Comparison of ENCODE assay signal across 9 mouse cellular contexts in the genomic region with DNA sequence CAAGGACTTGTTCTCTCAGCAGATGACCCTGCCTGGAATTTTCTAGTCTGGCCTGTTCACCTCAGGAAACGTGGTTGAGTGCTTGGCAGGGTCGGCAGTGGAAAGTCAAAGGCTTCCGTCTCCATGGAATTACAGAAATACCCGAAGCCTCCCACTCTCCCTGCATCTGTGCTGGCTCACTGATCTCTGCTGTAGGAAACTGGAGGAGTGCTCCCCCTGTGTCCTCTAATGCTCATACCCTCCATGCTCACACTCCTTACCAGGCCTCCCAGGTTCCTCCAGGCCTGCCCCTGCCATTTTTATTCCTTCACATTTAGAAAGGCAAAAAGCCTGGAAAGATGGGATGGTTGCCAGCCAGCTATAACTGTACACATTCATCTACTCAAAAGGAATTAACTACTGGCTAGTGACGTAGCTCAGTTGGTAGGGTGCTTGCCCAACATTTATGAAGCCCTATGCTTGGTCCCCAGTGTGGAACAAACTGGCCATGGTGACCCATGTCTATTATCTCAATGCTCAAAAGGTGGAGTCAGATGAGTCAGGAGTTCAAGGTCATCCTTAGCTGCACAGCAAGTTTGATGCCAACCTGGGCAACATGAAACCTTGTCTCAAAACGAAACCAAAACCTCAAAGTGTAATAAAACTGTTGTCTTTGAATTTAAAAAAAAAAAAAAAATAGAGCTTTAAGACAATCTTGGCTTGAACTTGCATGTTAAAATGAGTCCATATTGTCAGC. TPM values are rescaled to one million over a fixed set of nuclear protein-coding genes. Genes with fewer than 3 reads are reported as not detected.
DNase-seq lines count a peak whose midpoint lies in the region; ATAC-seq and TF ChIP-seq lines count a peak whose summit lies in the region.
"Had no signal": no experiment of that assay in that cellular context is flagged by ENCODE, and none has a peak within 500 bp of the region (broad histone marks: within the 10 kb centered on the region; RNA-seq: fewer than 3 reads in every experiment).

No protein-coding gene starts in this region.

- peak overlapping the region; percentile 97 for H3K27ac ChIP-seq in layer of hippocampus, adult 2 months
- peak overlapping the region; percentile 54 for H3K27ac ChIP-seq in heart, postnatal 0 days (ENCODE audit: low read depth)
- H3K27ac ChIP-seq in limb, embryonic 15.5 days, result peak overlapping the region; percentile 67
- no peak overlapping the region for H3K27ac ChIP-seq in liver, embryonic 12.5 days

- TF ChIP-seq CTCF in layer of hippocampus, adult 2 months (conservative IDR thresholded peaks at IDR 0.05), result peak; percentile 53
- TF ChIP-seq CTCF in Patski (IDR thresholded peaks at IDR 0.05), result no peak
- TF ChIP-seq CTCF in heart, postnatal 0 days (IDR thresholded peaks at IDR 0.05; ENCODE audit: low read depth), result peak; percentile 23; the same call in 1 of the 2 replicates

- in situ Hi-C loops in Patski (cut with MboI; ENCODE audit: low pct_unique_long_range_greater_than_20kb), result no loop called here

- H3K9ac ChIP-seq in heart, postnatal 0 days (replicated peaks; ENCODE audit: low read depth, low read length), result no peak overlapping the region
- H3K9ac ChIP-seq in limb, embryonic 15.5 days, result no peak overlapping the region
- no peak overlapping the region for H3K9ac ChIP-seq in liver, embryonic 12.5 days

- peaks cover 36% of the 10 kb centered on the region for H3K4me1 ChIP-seq in heart, postnatal 0 days (ENCODE audit: control insufficient read depth, insufficient read depth)
- peaks cover 49% of the 10 kb centered on the region for H3K4me1 ChIP-seq in limb, embryonic 15.5 days
- H3K4me1 ChIP-seq in liver, embryonic 12.5 days, result peaks cover 27% of the 10 kb centered on the region

- H3K9me3 ChIP-seq in heart, postnatal 0 days (replicated peaks; ENCODE audit: control insufficient read depth, low read length), result no peaks in the 10 kb centered on the region
- no peaks in the 10 kb centered on the region for H3K9me3 ChIP-seq in limb, embryonic 15.5 days
- H3K9me3 ChIP-seq in liver, embryonic 12.5 days (replicated peaks), result no peaks in the 10 kb centered on the region

- H3K27me3 ChIP-seq in Patski, result no peaks in the 10 kb centered on the region
- H3K27me3 ChIP-seq in heart, postnatal 0 days (ENCODE audit: control insufficient read depth, insufficient read depth, low read length), result no peaks in the 10 kb centered on the region
- H3K27me3 ChIP-seq in limb, embryonic 15.5 days, result no peaks in the 10 kb centered on the region
- no peaks in the 10 kb centered on the region for H3K27me3 ChIP-seq in liver, embryonic 12.5 days (replicated peaks)

- no peak overlapping the region for H3K4me2 ChIP-seq in heart, postnatal 0 days (ENCODE audit: low read depth, low read length)
- H3K4me2 ChIP-seq in limb, embryonic 15.5 days, result no peak overlapping the region
- H3K4me2 ChIP-seq in liver, embryonic 12.5 days, result no peak overlapping the region

- H3K4me3 ChIP-seq in layer of hippocampus, adult 2 months, result no peak overlapping the region
- no peak overlapping the region for H3K4me3 ChIP-seq in heart, postnatal 0 days (ENCODE audit: low read depth, low read length)
- H3K4me3 ChIP-seq in limb, embryonic 15.5 days, result no peak overlapping the region
- H3K4me3 ChIP-seq in liver, embryonic 12.5 days, result no peak overlapping the region

- no peaks in the 10 kb centered on the region for H3K36me3 ChIP-seq in heart, postnatal 0 days (replicated peaks; ENCODE audit: control insufficient read depth, insufficient read depth, low read length)
- no peaks in the 10 kb centered on the region for H3K36me3 ChIP-seq in limb, embryonic 15.5 days
- H3K36me3 ChIP-seq in liver, embryonic 12.5 days, result no peaks in the 10 kb centered on the region

- 35% methylated on average over 6 of the region's 6 CpGs for whole genome bisulfite sequencing in heart, postnatal 0 days
- 48% methylated on average over 6 of the region's 6 CpGs for WGBS in limb, embryonic 15.5 days
- 79% methylated on average over 6 of the region's 6 CpGs for WGBS in liver, embryonic 12.5 days (ENCODE audit: insufficient replicate concordance)

- ATAC-seq in Patski, result peak; percentile 75
- ATAC-seq in heart, postnatal 0 days (ENCODE audit: insufficient read depth, low read depth), result 0 out of 2 replicates have a peak, but pooled peaks have one; percentile 22
- no peak for ATAC-seq in limb, embryonic 15.5 days (ENCODE audit: insufficient number of reproducible peaks, low FRiP score, low TSS enrichment, low read depth)
- no peak for ATAC-seq in liver, embryonic 12.5 days

- POLR2A ChIA-PET in Patski (lab: Charles Lee), result interaction anchor here (1.3 kb wide), 1 partner anchor 37 kb away, joined by 3 read pairs; no protein-coding TSS in a partner anchor

- TF ChIP-seq EP300 in heart, postnatal 0 days (IDR thresholded peaks at IDR 0.05; ENCODE audit: low read depth), result no peak

- DNase-seq in layer of hippocampus, adult 2 months (ENCODE audit: low spot score in 2 of 2), result no peak
- no peak for DNase-seq in layer of hippocampus, adult 9-11 months
- peak; percentile 79 for DNase-seq in Patski (ENCODE audit: low read depth, low spot score)
- DNase-seq in heart, postnatal 0 days (ENCODE audit: low spot score), result peak; percentile 58
- DNase-seq in left cerebral cortex, adult 9 months (ENCODE audit: low spot score in 2 of 2), result no peak
- DNase-seq in cerebellum, postnatal 14 days, result no peak

- CTCF ChIA-PET in Patski (lab: Charles Lee), result interaction anchor here (0.7 kb wide), 1 partner anchor 68 kb away, joined by 3 read pairs; no protein-coding TSS in a partner anchor

RNA-seq across cellular contexts. Expression of a gene that starts 10.7 kb away (rescaled TPM):
- under 1 TPM; 0.49 to 0.56 TPM for total RNA-seq in layer of hippocampus, adult 2 months (2021)
- 0.26 TPM for polyA plus RNA-seq in Patski (2021)
- not detected in 2 replicates for total RNA-seq in heart, postnatal 0 days (2014; rRNA removed; ENCODE audit: low replicate concordance)
- polyA plus RNA-seq in heart, postnatal 0 days (2015; fragmentation: Nextera tagmentation; extraction: Ambion mirVana), result not detected in 2 replicates
- polyA plus RNA-seq in limb, embryonic 15.5 days (2015; fragmentation: Nextera tagmentation; extraction: Ambion mirVana), result 0.17 and 0.36 TPM in 2 replicates
- not detected in 2 replicates for polyA plus RNA-seq in liver, embryonic 12.5 days (2016; fragmentation: Nextera tagmentation; extraction: Ambion mirVana)
- polyA plus RNA-seq: liver, embryonic 16.5 days had no signal

RNA-seq across cellular contexts. Expression of a gene that starts 33.3 kb away (rescaled TPM):
- 1 to 10 TPM; 2.5 to 2.8 TPM for total RNA-seq in layer of hippocampus, adult 2 months (2021)
- polyA plus RNA-seq in Patski (2021), result 230 TPM
- total RNA-seq in heart, postnatal 0 days (2014; rRNA removed; ENCODE audit: low replicate concordance), result 25.1 and 53.6 TPM in 2 replicates
- 24.9 and 25.9 TPM in 2 replicates for polyA plus RNA-seq in heart, postnatal 0 days (2015; fragmentation: Nextera tagmentation; extraction: Ambion mirVana)
- polyA plus RNA-seq in limb, embryonic 15.5 days (2015; fragmentation: Nextera tagmentation; extraction: Ambion mirVana), result 123 and 127 TPM in 2 replicates
- 18.5 and 19.7 TPM in 2 replicates for polyA plus RNA-seq in liver, embryonic 12.5 days (2016; fragmentation: Nextera tagmentation; extraction: Ambion mirVana)

Comparison
In these comparisons a context has a peak if more than half of its experiments do, and no peak if none do; other contexts are left out.
1. DNase-seq: peak in Patski (single experiment) and heart, postnatal 0 days (single experiment); none in layer of hippocampus, adult 2 months (0 of 2), layer of hippocampus, adult 9-11 months (single experiment), left cerebral cortex, adult 9 months (0 of 2) and cerebellum, postnatal 14 days (0 of 2).
2. ATAC-seq: peak in Patski (single experiment) and heart, postnatal 0 days (single experiment); none in limb, embryonic 15.5 days (single experiment) and liver, embryonic 12.5 days (single experiment).